Mouse (Mus musculus) mature B cell (primary cell): Measurements from ENCODE around the gene Zc4h2.

Source experiments
- in situ Hi-C: fragments of 300-500 bp; cut with MboI; formaldehyde crosslinking; loops from 2 replicates; pipeline ENCODE4 v1.14.3; 2019

Zc4h2 gene

DNA sequence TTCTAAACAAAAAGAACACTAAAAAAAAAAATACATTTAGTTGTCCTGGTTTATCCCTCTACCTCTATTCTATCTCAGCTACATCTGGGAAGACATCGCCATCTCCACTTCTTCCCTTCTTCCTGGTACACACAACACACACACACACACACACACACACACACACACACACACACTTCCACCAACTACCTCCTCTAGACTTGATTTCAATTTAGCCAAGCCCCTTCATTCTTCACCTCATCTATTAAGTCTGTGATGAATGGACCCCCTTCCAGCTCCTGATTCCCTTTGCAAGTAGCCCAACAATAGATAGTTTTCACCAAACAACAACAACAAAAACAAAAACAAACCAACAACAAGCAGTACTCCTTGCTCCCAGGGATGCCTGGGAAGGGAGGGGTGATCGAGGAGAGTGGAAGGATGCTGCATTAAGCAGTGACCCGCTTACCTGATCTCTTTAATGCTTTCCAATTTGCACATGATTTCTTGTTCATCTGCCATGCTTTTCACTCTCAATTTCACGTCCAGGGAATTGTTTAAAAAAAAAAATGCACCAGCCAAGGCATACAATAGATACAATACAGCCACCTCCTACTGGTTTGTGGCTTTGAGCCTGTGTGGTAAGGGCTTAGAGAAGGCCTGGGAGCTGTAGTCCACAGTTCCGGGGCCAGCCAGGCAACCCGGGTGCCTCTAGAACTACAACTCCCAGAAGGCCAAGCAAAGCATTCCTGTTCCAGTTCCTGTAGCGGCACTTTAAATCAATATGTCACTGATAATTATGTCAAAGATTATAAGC lies at the start of gene Zc4h2:
TSS of gene Zc4h2 (minus strand) at position 706 of the 796 bp plus-strand sequence.
- in situ Hi-C loops = no loop called here

- in situ Hi-C loops = no loop called here
Observed at GRCm38 (mm10) chrX:95687119-95687518, 28.8 kb upstream of the Zc4h2 start.

- in situ Hi-C loops = no loop called here
Observed at GRCm38 (mm10) chrX:95682206-95682605, 23.9 kb upstream of the Zc4h2 start.

GRCm38 (mm10) chrX:95658600-95659084 lies 333 bp upstream of the Zc4h2 start:
- in situ Hi-C loops = no loop called here

DNA sequence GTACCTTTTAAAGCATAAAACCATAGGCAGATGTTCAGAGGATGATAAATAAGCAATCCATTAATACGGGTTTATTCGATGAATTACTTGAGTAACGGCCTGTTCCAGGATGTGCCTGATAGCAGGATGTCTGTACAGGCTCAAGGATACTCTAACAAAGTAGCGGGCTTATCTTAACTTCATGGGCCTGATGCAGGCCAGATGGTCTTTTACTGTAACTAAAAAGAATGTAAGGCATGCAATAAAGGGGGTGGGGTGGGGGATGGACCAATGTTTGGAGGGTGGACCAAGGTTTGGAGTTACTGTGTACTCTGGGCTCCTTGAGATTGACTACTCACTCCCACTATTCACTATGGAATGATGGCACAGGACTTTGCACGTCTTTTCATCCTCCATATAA lies 57.7 kb downstream of the Zc4h2 start:
- in situ Hi-C loops = no loop called here
